Mouse (Mus musculus): Measurements from ENCODE around the gene Ing4.

GRCm38 (mm10) chr6:125071896-125072279 lies 32.3 kb downstream of the Ing4 start:
- no peak for TF ChIP-seq POLR2A (IDR thresholded peaks at IDR 0.05; ENCODE audit: borderline replicate concordance, insufficient read depth, low read length)
- TF ChIP-seq CTCF (IDR thresholded peaks at IDR 0.05; ENCODE audit: borderline replicate concordance, insufficient read depth, low read depth, low read length), result no peak

Measured in cerebellum, adult 2 months (tissue).